Mouse (Mus musculus): ENCODE measurements around the gene Tbcel. TPM values are rescaled to one million over a fixed set of nuclear protein-coding genes. Genes with fewer than 3 reads are reported as not detected.
A peak's percentile ranks its signal among the peaks of the same experiment; 100 is the strongest.

Gene Tbcel
- polyA plus RNA-seq, 1 experiment = 8.2 TPM

- WGBS = 68% methylated on average over 3 of the region's 3 CpGs
- no peaks in the 10 kb centered on the region for H3K4me1 ChIP-seq (ENCODE audit: control insufficient read depth, insufficient read depth, insufficient read length)
- TF ChIP-seq POLR2A (IDR thresholded peaks at IDR 0.05; ENCODE audit: low read depth, low read length) (no peak), CTCF (IDR thresholded peaks at IDR 0.05; ENCODE audit: extremely low read depth, insufficient read depth, insufficient read length, insufficient replicate concordance) (no peak)
- H3K36me3 ChIP-seq (ENCODE audit: control insufficient read depth, insufficient read depth, low read length) = no peaks in the 10 kb centered on the region
- no peak overlapping the region for H3K4me3 ChIP-seq (ENCODE audit: extremely low read depth, insufficient read depth, insufficient read length)
- no peak for DNase-seq (ENCODE audit: low read depth in 1 of 2, low spot score in 2 of 2)
- no peaks in the 10 kb centered on the region for H3K27me3 ChIP-seq (ENCODE audit: control insufficient read depth, insufficient read depth, low read length)
- H3K27ac ChIP-seq (ENCODE audit: insufficient read depth, low read length) = no peak overlapping the region
Observed at GRCm38 (mm10) chr9:42531951-42532350, 24.3 kb upstream of the Tbcel start.

- Histone ChIP-seq H3K36me3 (ENCODE audit: control insufficient read depth, insufficient read depth, low read length) (no peaks in the 10 kb centered on the region), H3K27me3 (ENCODE audit: control insufficient read depth, insufficient read depth, low read length) (no peaks in the 10 kb centered on the region), H3K4me3 (ENCODE audit: extremely low read depth, insufficient read depth, insufficient read length) (no peak overlapping the region), H3K27ac (ENCODE audit: insufficient read depth, low read length) (no peak overlapping the region), H3K4me1 (ENCODE audit: control insufficient read depth, insufficient read depth, insufficient read length) (no peaks in the 10 kb centered on the region)
- WGBS = 90% methylated on average over 7 of the region's 7 CpGs
- TF ChIP-seq POLR2A (IDR thresholded peaks at IDR 0.05; ENCODE audit: low read depth, low read length) (no peak), CTCF (IDR thresholded peaks at IDR 0.05; ENCODE audit: extremely low read depth, insufficient read depth, insufficient read length, insufficient replicate concordance) (no peak)
- no peak for DNase-seq (ENCODE audit: low read depth in 1 of 2, low spot score in 2 of 2)
Observed at GRCm38 (mm10) chr9:42530221-42531152, 22.9 kb upstream of the Tbcel start.

- Histone ChIP-seq H3K27ac (ENCODE audit: insufficient read depth, low read length) (no peak overlapping the region), H3K4me1 (ENCODE audit: control insufficient read depth, insufficient read depth, insufficient read length) (no peaks in the 10 kb centered on the region), H3K4me3 (ENCODE audit: extremely low read depth, insufficient read depth, insufficient read length) (peak overlapping the region; percentile 45), H3K27me3 (ENCODE audit: control insufficient read depth, insufficient read depth, low read length) (no peaks in the 10 kb centered on the region), H3K36me3 (ENCODE audit: control insufficient read depth, insufficient read depth, low read length) (no peaks in the 10 kb centered on the region)
- DNase-seq (ENCODE audit: low read depth in 1 of 2, low spot score in 2 of 2) = no peak
- no peak for TF ChIP-seq CTCF (IDR thresholded peaks at IDR 0.05; ENCODE audit: extremely low read depth, insufficient read depth, insufficient read length, insufficient replicate concordance)
- TF ChIP-seq POLR2A (IDR thresholded peaks at IDR 0.05; ENCODE audit: low read depth, low read length) = no peak
- WGBS = 3% methylated on average over 36 of the region's 36 CpGs
Observed at GRCm38 (mm10) chr9:42520587-42521084, 13.0 kb upstream of the Tbcel start.

- Histone ChIP-seq H3K27ac (ENCODE audit: insufficient read depth, low read length) (no peak overlapping the region), H3K4me1 (ENCODE audit: control insufficient read depth, insufficient read depth, insufficient read length) (no peaks in the 10 kb centered on the region), H3K27me3 (ENCODE audit: control insufficient read depth, insufficient read depth, low read length) (no peaks in the 10 kb centered on the region), H3K36me3 (ENCODE audit: control insufficient read depth, insufficient read depth, low read length) (no peaks in the 10 kb centered on the region), H3K4me3 (ENCODE audit: extremely low read depth, insufficient read depth, insufficient read length) (no peak overlapping the region)
- 84% methylated on average over 14 of the region's 14 CpGs for WGBS
- no peak for TF ChIP-seq CTCF (IDR thresholded peaks at IDR 0.05; ENCODE audit: extremely low read depth, insufficient read depth, insufficient read length, insufficient replicate concordance)
- no peak for DNase-seq (ENCODE audit: low read depth in 1 of 2, low spot score in 2 of 2)
Observed at GRCm38 (mm10) chr9:42518163-42518562, 10.6 kb upstream of the Tbcel start.

- Histone ChIP-seq H3K36me3 (ENCODE audit: control insufficient read depth, insufficient read depth, low read length) (no peaks in the 10 kb centered on the region), H3K27me3 (ENCODE audit: control insufficient read depth, insufficient read depth, low read length) (no peaks in the 10 kb centered on the region), H3K27ac (ENCODE audit: insufficient read depth, low read length) (no peak overlapping the region), H3K4me1 (ENCODE audit: control insufficient read depth, insufficient read depth, insufficient read length) (no peaks in the 10 kb centered on the region), H3K4me3 (ENCODE audit: extremely low read depth, insufficient read depth, insufficient read length) (no peak overlapping the region)
- DNase-seq (ENCODE audit: low read depth in 1 of 2, low spot score in 2 of 2) = no peak
- TF ChIP-seq POLR2A (IDR thresholded peaks at IDR 0.05; ENCODE audit: low read depth, low read length) = no peak
- TF ChIP-seq CTCF (IDR thresholded peaks at IDR 0.05; ENCODE audit: extremely low read depth, insufficient read depth, insufficient read length, insufficient replicate concordance) = no peak
- 86% methylated on average over 5 of the region's 5 CpGs for WGBS
Observed at GRCm38 (mm10) chr9:42513159-42513558, 5.5 kb upstream of the Tbcel start.

GRCm38 (mm10) chr9:42512312-42512711 is 4.7 kb upstream of the Tbcel start:
- H3K27me3 ChIP-seq (ENCODE audit: control insufficient read depth, insufficient read depth, low read length) = no peaks in the 10 kb centered on the region
- TF ChIP-seq POLR2A (IDR thresholded peaks at IDR 0.05; ENCODE audit: low read depth, low read length) (no peak), CTCF (IDR thresholded peaks at IDR 0.05; ENCODE audit: extremely low read depth, insufficient read depth, insufficient read length, insufficient replicate concordance) (no peak)
- no peak overlapping the region for H3K4me3 ChIP-seq (ENCODE audit: extremely low read depth, insufficient read depth, insufficient read length)
- DNase-seq (ENCODE audit: low read depth in 1 of 2, low spot score in 2 of 2) = no peak
- 50% methylated on average over 4 of the region's 4 CpGs for WGBS
- no peak overlapping the region for H3K27ac ChIP-seq (ENCODE audit: insufficient read depth, low read length)
- no peaks in the 10 kb centered on the region for H3K36me3 ChIP-seq (ENCODE audit: control insufficient read depth, insufficient read depth, low read length)
- no peaks in the 10 kb centered on the region for H3K4me1 ChIP-seq (ENCODE audit: control insufficient read depth, insufficient read depth, insufficient read length)

- 85% methylated on average over 7 of the region's 7 CpGs for WGBS
- Histone ChIP-seq H3K4me3 (ENCODE audit: extremely low read depth, insufficient read depth, insufficient read length) (no peak overlapping the region), H3K27ac (ENCODE audit: insufficient read depth, low read length) (no peak overlapping the region), H3K4me1 (ENCODE audit: control insufficient read depth, insufficient read depth, insufficient read length) (no peaks in the 10 kb centered on the region), H3K27me3 (ENCODE audit: control insufficient read depth, insufficient read depth, low read length) (no peaks in the 10 kb centered on the region), H3K36me3 (ENCODE audit: control insufficient read depth, insufficient read depth, low read length) (no peaks in the 10 kb centered on the region)
- no peak for DNase-seq (ENCODE audit: low read depth in 1 of 2, low spot score in 2 of 2)
- TF ChIP-seq CTCF (IDR thresholded peaks at IDR 0.05; ENCODE audit: extremely low read depth, insufficient read depth, insufficient read length, insufficient replicate concordance) (no peak), POLR2A (IDR thresholded peaks at IDR 0.05; ENCODE audit: low read depth, low read length) (no peak)
Observed at GRCm38 (mm10) chr9:42508235-42508634, 626 bp upstream of the Tbcel start.

Data from spleen, adult 2 months (tissue).